Mouse (Mus musculus): ENCODE measurements around the gene Nup85. TPM values are rescaled to one million over a fixed set of nuclear protein-coding genes. Genes with fewer than 3 reads are reported as not detected.

The Nup85 gene
- polyA plus RNA-seq, 1 experiment: 163 TPM

- no peak for TF ChIP-seq POLR2A (IDR thresholded peaks at IDR 0.05; ENCODE audit: borderline replicate concordance, control insufficient read depth, low read depth, low read length)
- TF ChIP-seq CTCF (IDR thresholded peaks at IDR 0.05; ENCODE audit: control insufficient read depth, insufficient read depth, low read length): no peak
These were observed 22.2 kb downstream of the Nup85 start for GRCm38 (mm10) chr11:115586403-115586802.

DNA sequence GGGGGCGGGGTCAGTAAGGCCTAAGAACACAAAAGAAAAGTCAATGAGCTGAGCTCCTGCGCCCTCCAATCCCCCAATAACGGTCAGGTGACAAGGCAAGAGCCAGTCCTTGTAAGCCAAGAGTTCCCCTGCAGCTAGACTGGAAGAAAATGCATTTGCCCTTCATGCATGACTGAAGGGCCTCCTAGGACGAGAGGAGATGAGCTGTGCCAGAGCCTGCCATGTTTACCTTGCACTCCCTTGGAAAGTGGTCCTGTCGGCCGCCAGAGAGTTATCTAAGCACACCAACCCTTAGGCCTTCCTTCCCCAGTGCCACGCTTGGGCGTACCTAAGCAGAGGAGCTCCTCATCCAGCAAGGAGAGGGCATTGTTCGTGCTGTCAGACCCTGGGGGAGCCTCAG, 23.8 kb downstream of the Nup85 start:
- no peaks in the 10 kb centered on the region for H3K4me1 ChIP-seq (ENCODE audit: control insufficient read depth, insufficient read depth, low read length)
- H3K4me3 ChIP-seq (replicated peaks; ENCODE audit: control insufficient read depth, low read depth, low read length): no peak overlapping the region
- 85% methylated on average over 9 of the region's 9 CpGs for WGBS
- no peak for TF ChIP-seq CTCF (IDR thresholded peaks at IDR 0.05; ENCODE audit: control insufficient read depth, insufficient read depth, low read length)
- no peak for TF ChIP-seq POLR2A (IDR thresholded peaks at IDR 0.05; ENCODE audit: borderline replicate concordance, control insufficient read depth, low read depth, low read length)
- H3K27ac ChIP-seq (ENCODE audit: control insufficient read depth, insufficient read depth, low read depth, low read length, poor library complexity): no peak overlapping the region

More at GRCm38 (mm10) chr11:115586403-115586802, 22.2 kb downstream of the Nup85 start:
- WGBS: 89% methylated on average over 9 of the region's 9 CpGs
- Histone ChIP-seq H3K4me1 (ENCODE audit: control insufficient read depth, insufficient read depth, low read length) (no peaks in the 10 kb centered on the region), H3K4me3 (replicated peaks; ENCODE audit: control insufficient read depth, low read depth, low read length) (no peak overlapping the region), H3K27ac (ENCODE audit: control insufficient read depth, insufficient read depth, low read depth, low read length, poor library complexity) (no peak overlapping the region)

DNA sequence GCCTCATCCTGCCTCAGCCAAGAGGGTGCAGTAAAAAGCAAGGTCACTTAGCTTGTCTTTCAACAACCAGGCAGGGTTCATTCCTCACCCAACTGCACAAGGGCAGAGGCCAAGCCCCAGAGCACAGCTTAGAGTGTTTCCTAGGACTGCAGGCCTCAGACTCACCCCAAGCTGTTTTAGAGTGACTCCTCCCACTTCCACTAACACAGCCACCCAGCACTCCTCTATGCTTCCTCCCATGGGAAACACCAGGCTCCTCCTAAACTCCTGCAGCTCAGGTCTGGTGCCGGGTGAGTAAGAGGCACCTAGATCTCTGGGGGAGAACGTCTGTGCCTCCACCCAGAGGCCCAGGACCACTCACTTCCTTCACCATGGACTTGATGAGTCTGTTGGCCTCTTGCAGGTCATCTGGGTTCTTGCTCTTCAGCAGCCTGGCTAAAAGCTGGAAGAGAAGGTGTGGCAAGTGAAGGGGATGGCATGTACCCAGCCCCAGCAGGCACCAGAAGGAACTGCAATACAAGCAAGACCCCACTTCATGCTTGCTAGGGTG, 26.4 kb downstream of the Nup85 start:
- H3K4me3 ChIP-seq (replicated peaks; ENCODE audit: control insufficient read depth, low read depth, low read length): no peak overlapping the region
- TF ChIP-seq CTCF (IDR thresholded peaks at IDR 0.05; ENCODE audit: control insufficient read depth, insufficient read depth, low read length): no peak
- no peak for TF ChIP-seq POLR2A (IDR thresholded peaks at IDR 0.05; ENCODE audit: borderline replicate concordance, control insufficient read depth, low read depth, low read length)
- no peaks in the 10 kb centered on the region for H3K4me1 ChIP-seq (ENCODE audit: control insufficient read depth, insufficient read depth, low read length)
- whole genome bisulfite sequencing: 74% methylated on average over 2 of the region's 2 CpGs
- H3K27ac ChIP-seq (ENCODE audit: control insufficient read depth, insufficient read depth, low read depth, low read length, poor library complexity): no peak overlapping the region

DNA sequence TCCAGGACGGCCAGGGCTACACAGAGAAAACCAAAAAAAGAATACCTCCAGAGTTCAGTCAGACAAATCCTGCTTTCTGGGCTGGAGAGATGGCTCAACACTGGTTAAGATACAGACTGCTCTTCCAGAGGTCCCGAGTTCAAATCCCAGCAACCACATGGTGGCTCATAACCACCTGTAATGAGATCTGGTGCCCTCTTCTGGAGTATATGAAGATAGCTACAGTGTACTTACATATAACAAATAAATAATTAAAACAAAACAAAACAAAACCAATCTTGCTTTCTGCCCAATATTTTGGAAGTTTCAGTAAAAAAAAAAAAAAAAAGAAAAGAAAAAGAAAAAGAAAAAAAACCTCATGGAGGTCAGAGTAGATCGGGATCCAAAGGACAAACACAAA, 31.0 kb downstream of the Nup85 start:
- no peak overlapping the region for H3K4me3 ChIP-seq (replicated peaks; ENCODE audit: control insufficient read depth, low read depth, low read length)
- H3K27ac ChIP-seq (ENCODE audit: control insufficient read depth, insufficient read depth, low read depth, low read length, poor library complexity): no peak overlapping the region
- 89% methylated on average over 3 of the region's 3 CpGs for WGBS
- TF ChIP-seq POLR2A (IDR thresholded peaks at IDR 0.05; ENCODE audit: borderline replicate concordance, control insufficient read depth, low read depth, low read length): no peak
- TF ChIP-seq CTCF (IDR thresholded peaks at IDR 0.05; ENCODE audit: control insufficient read depth, insufficient read depth, low read length): no peak
- H3K4me1 ChIP-seq (ENCODE audit: control insufficient read depth, insufficient read depth, low read length): peaks cover 3% of the 10 kb centered on the region; the same call in 1 of the 2 replicates

DNA sequence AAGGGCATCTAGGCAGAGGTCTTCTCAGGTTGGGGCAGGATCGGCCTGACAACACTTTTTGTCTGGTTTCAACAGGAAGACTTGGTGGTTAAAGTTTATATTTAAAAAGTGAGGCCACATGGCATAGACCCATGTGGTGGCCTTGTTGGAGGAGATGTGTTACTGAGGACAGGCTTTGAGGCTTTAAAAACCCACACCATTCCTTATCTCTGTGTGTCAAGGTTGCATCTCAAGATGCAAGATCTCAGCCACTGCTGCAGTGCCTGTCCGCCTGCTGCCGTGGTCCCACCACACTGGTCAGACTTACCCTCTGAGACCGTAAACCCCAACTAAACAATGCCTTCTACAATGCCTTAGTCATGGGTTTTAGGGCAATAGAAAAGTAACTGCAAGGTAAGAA, 34.1 kb downstream of the Nup85 start:
- Histone ChIP-seq H3K4me3 (replicated peaks; ENCODE audit: control insufficient read depth, low read depth, low read length) (no peak overlapping the region), H3K27ac (ENCODE audit: control insufficient read depth, insufficient read depth, low read depth, low read length, poor library complexity) (no peak overlapping the region), H3K4me1 (ENCODE audit: control insufficient read depth, insufficient read depth, low read length) (peaks cover 10% of the 10 kb centered on the region)
- TF ChIP-seq CTCF (IDR thresholded peaks at IDR 0.05; ENCODE audit: control insufficient read depth, insufficient read depth, low read length) (no peak), POLR2A (IDR thresholded peaks at IDR 0.05; ENCODE audit: borderline replicate concordance, control insufficient read depth, low read depth, low read length) (no peak)
- WGBS: 42% methylated on average over 4 of the region's 4 CpGs

DNA sequence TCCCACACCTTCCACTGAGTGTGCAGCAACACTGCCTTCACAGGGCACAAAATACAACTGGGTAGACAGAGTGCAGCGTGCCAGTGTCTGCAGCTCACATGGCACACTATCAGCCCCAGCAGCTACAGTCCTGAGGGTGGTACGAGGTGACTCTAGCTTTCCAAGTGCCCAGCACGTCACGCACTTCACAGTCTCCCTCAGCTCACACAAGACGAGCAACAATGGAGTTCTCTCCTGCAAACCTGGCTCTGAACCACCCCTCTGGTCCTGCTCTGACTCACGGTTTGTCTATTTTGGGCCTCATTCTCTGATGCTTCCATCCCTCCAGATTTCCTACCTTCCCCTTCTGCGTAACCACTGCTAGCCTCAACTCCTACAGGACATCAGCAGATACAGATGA, 35.5 kb downstream of the Nup85 start:
- Histone ChIP-seq H3K4me3 (replicated peaks; ENCODE audit: control insufficient read depth, low read depth, low read length) (no peak overlapping the region), H3K4me1 (ENCODE audit: control insufficient read depth, insufficient read depth, low read length) (peaks cover 10% of the 10 kb centered on the region), H3K27ac (ENCODE audit: control insufficient read depth, insufficient read depth, low read depth, low read length, poor library complexity) (no peak overlapping the region)
- 80% methylated on average over 7 of the region's 7 CpGs for WGBS
- TF ChIP-seq CTCF (IDR thresholded peaks at IDR 0.05; ENCODE audit: control insufficient read depth, insufficient read depth, low read length): no peak
- no peak for TF ChIP-seq POLR2A (IDR thresholded peaks at IDR 0.05; ENCODE audit: borderline replicate concordance, control insufficient read depth, low read depth, low read length)

GRCm38 (mm10) chr11:115600743-115601142, 36.5 kb downstream of the Nup85 start:
- 78% methylated on average over 15 of the region's 15 CpGs for WGBS
- Histone ChIP-seq H3K4me3 (replicated peaks; ENCODE audit: control insufficient read depth, low read depth, low read length) (no peak overlapping the region), H3K4me1 (ENCODE audit: control insufficient read depth, insufficient read depth, low read length) (peaks cover 10% of the 10 kb centered on the region), H3K27ac (ENCODE audit: control insufficient read depth, insufficient read depth, low read depth, low read length, poor library complexity) (no peak overlapping the region)
- TF ChIP-seq POLR2A (IDR thresholded peaks at IDR 0.05; ENCODE audit: borderline replicate concordance, control insufficient read depth, low read depth, low read length): no peak

DNA sequence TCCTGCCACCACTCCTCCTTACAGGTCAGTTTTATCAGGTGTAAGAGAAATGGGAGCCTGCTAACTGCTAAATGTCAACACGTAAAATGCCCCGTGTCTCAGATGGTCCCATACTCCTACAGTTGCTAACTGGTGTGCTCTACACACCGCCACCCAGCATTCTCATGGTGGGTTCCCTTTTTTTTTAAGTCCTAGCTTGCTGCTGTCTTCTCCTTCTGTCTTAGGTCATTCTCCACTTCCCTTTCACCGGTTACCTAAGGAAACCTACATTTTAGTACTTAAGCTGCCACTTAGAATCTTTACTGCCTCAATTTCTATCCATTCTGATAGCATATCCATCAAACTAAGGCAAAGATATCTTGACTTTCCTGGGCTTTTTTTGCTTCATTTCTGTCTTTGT, 36.9 kb downstream of the Nup85 start:
- Histone ChIP-seq H3K4me3 (replicated peaks; ENCODE audit: control insufficient read depth, low read depth, low read length) (no peak overlapping the region), H3K4me1 (ENCODE audit: control insufficient read depth, insufficient read depth, low read length) (peaks cover 10% of the 10 kb centered on the region), H3K27ac (ENCODE audit: control insufficient read depth, insufficient read depth, low read depth, low read length, poor library complexity) (no peak overlapping the region; the same call in 1 of the 2 replicates)
- 10% methylated on average over 4 of the region's 4 CpGs for WGBS
- TF ChIP-seq CTCF (IDR thresholded peaks at IDR 0.05; ENCODE audit: control insufficient read depth, insufficient read depth, low read length): no peak

GRCm38 (mm10) chr11:115603128-115603475, 38.9 kb downstream of the Nup85 start:
- peak overlapping the region; percentile 98 for H3K4me3 ChIP-seq (replicated peaks; ENCODE audit: control insufficient read depth, low read depth, low read length)
- peak overlapping the region; percentile 96 for H3K27ac ChIP-seq (ENCODE audit: control insufficient read depth, insufficient read depth, low read depth, low read length, poor library complexity)
- peaks cover 10% of the 10 kb centered on the region for H3K4me1 ChIP-seq (ENCODE audit: control insufficient read depth, insufficient read depth, low read length)
- WGBS: 3% methylated on average over 15 of the region's 15 CpGs
- TF ChIP-seq POLR2A (IDR thresholded peaks at IDR 0.05; ENCODE audit: borderline replicate concordance, control insufficient read depth, low read depth, low read length) (no peak), CTCF (IDR thresholded peaks at IDR 0.05; ENCODE audit: control insufficient read depth, insufficient read depth, low read length) (no peak)
